Mouse (Mus musculus) testis, adult 2 months (tissue): ENCODE results near the gene Mtmr4. TPM values are rescaled to one million over a fixed set of nuclear protein-coding genes. Genes with fewer than 3 reads are reported as not detected.
A peak's percentile ranks its signal among the peaks of the same experiment; 100 is the strongest.

ENCODE experiments used
- H3K27ac ChIP-seq: fragments of 200-500 bp; 2 replicates; pipeline ENCODE4 v1.5.1; 2012; ENCODE audit warnings: low read depth, low read length; ENCODE audit not compliant: control insufficient read depth, insufficient read depth
- H3K27me3 ChIP-seq: fragments of 200-500 bp; 2 replicates; pipeline ENCODE4 v1.6.1; 2012; ENCODE audit warnings: mild to moderate bottlenecking, low read length, moderate library complexity; ENCODE audit not compliant: control insufficient read depth, insufficient read depth
- H3K36me3 ChIP-seq: fragments of 200-500 bp; 2 replicates; pipeline ENCODE4 v1.6.1; 2012; ENCODE audit warnings: mild to moderate bottlenecking, low read length; ENCODE audit not compliant: control insufficient read depth, insufficient read depth
- H3K4me1 ChIP-seq: fragments of 200-500 bp; 2 replicates; pipeline ENCODE4 v1.6.1; 2012; ENCODE audit warnings: low read length; ENCODE audit not compliant: control insufficient read depth, insufficient read depth
- H3K4me3 ChIP-seq: fragments of 200-500 bp; 2 replicates; pipeline ENCODE4 v1.5.1; 2012; ENCODE audit warnings: low read depth, mild to moderate bottlenecking, low read length, moderate library complexity, mixed read lengths; ENCODE audit not compliant: control insufficient read depth
- CTCF ChIP-seq: fragments of 200-500 bp; IDR thresholded peaks from 2 replicates; pipeline ENCODE4 v1.5.1; 2012; ENCODE audit warnings: low read depth, mild to moderate bottlenecking, inconsistent platforms, low read length, moderate library complexity; ENCODE audit not compliant: control insufficient read depth, insufficient read depth, insufficient replicate concordance
- POLR2A ChIP-seq: fragments of 200-500 bp; IDR thresholded peaks from 2 replicates; pipeline ENCODE4 v1.6.1; 2012; ENCODE audit warnings: low read depth, mild to moderate bottlenecking, inconsistent platforms, low read length, moderate library complexity; ENCODE audit not compliant: control insufficient read depth
- polyA plus RNA-seq: library from polyadenylated mRNA; depleted of rRNA; stranded (reverse); fragments of >200 nt; gene quantifications from 2 replicates; pipeline ENCODE4 v1.2.3, GENCODE M21; 2012

Gene Mtmr4
- polyA plus RNA-seq, 1 experiment, result 33.6 TPM

DNA sequence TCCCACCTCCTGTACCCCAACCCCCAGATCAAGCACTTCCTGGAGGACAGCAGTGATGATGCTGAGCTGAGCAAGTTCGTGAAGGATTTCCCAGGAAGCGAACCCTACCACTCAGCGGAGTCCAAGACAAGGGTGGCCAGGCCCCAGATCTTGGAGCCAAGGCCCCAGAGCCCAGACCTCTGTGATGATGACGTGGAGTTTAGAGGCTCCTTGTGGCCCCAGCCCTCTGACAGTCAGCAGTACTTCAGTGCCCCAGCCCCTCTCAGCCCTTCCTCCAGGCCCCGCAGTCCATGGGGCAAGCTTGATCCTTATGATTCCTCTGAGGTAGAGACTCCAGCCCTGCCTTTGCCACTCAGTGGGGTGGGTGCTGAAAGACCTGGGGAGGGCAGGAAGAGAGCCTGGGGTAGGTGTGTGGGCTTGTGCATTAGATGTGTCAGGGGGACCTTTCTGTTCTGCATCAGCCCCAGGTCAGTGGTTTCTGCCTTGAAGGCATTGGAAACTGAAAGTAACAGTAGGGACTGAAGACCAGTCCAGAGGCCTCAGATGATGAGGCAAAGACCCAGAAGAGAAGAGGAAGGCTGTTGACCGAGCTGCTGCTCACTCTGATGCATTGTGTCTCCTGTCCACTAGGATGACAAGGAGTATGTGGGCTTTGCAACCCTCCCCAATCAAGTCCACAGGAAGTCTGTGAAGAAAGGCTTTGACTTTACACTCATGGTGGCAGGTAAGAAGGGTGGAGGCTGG is 8.5 kb upstream of the Mtmr4 start:
- TF ChIP-seq POLR2A (no peak), CTCF (no peak)

DNA sequence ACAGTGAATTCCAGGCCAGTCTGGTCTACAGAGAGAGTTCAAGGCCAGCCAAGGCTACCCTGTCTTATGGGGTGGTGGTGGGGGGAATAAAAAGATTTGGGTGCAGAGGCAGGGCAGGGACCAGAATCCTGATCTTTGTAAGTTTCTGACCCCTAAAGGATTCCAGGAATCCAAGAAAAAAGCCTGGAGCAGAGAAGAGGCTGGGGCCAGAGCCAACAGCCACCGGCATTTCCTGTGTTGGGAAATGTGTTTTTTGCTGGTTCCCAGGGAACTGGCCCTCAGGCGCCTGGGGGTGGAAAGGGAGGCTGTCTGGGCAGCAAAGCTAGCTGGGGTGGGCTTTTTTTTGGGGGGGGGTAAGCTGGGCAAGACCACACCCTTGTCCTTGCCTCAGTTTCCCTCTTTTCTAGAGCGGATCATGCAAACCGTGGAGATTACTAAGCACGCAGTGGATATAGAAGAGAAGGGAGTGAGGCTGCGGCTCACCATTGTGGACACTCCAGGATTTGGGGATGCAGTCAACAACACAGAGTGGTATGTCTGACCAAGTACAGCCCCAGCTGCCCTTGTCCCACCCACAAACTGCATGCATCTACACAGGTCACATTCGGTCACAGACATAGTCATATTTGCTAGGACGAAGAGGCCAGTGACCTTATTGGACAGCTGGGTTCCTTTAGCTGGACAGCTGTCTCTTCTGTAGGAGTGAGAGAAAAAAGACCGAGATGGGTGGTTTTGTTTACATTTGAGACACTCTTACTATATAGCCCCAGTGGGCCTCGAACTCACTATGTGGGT is 7.1 kb upstream of the Mtmr4 start:
- H3K27ac ChIP-seq, result no peak overlapping the region
- no peak overlapping the region for H3K4me3 ChIP-seq
- no peaks in the 10 kb centered on the region for H3K27me3 ChIP-seq
- no peaks in the 10 kb centered on the region for H3K36me3 ChIP-seq
- TF ChIP-seq CTCF, result no peak
- no peak for TF ChIP-seq POLR2A
- no peaks in the 10 kb centered on the region; the same call in 1 of the 2 replicates for H3K4me1 ChIP-seq

More for the DNA sequence above, 8.5 kb upstream of the Mtmr4 start:
- no peaks in the 10 kb centered on the region for H3K36me3 ChIP-seq
- H3K27ac ChIP-seq, result no peak overlapping the region
- no peak overlapping the region for H3K4me3 ChIP-seq
- no peaks in the 10 kb centered on the region for H3K27me3 ChIP-seq
- H3K4me1 ChIP-seq, result peaks cover 2% of the 10 kb centered on the region; the same call in 1 of the 2 replicates

- Histone ChIP-seq H3K27ac (no peak overlapping the region), H3K27me3 (no peaks in the 10 kb centered on the region), H3K4me3 (no peak overlapping the region), H3K4me1 (no peaks in the 10 kb centered on the region; the same call in 1 of the 2 replicates), H3K36me3 (no peaks in the 10 kb centered on the region)
- no peak for TF ChIP-seq POLR2A
- TF ChIP-seq CTCF, result no peak
Measured at GRCm38 (mm10) chr11:87587211-87587874, 4.6 kb upstream of the Mtmr4 start.

DNA sequence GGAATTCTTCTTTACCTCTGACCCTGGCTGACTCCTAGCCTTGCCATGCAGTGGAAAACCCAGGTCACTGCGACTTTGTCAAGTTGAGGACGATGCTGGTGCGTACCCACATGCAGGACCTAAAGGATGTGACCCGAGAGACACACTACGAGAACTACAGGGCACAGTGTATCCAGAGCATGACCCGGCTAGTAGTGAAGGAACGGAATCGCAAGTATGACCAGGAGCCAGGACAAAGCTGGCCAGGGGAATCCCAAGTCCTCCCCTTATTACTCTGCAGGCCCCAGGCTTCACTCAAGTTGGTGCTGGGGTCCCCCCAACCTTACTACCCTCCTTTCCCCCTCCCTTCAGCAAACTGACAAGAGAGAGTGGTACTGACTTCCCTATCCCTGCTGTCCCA is 2.4 kb upstream of the Mtmr4 start:
- Histone ChIP-seq H3K4me3 (peak overlapping the region; percentile 32), H3K4me1 (peaks cover 8% of the 10 kb centered on the region), H3K36me3 (no peaks in the 10 kb centered on the region; the same call in 1 of the 2 replicates), H3K27ac (no peak overlapping the region), H3K27me3 (no peaks in the 10 kb centered on the region)
- TF ChIP-seq CTCF (no peak), POLR2A (no peak)

DNA sequence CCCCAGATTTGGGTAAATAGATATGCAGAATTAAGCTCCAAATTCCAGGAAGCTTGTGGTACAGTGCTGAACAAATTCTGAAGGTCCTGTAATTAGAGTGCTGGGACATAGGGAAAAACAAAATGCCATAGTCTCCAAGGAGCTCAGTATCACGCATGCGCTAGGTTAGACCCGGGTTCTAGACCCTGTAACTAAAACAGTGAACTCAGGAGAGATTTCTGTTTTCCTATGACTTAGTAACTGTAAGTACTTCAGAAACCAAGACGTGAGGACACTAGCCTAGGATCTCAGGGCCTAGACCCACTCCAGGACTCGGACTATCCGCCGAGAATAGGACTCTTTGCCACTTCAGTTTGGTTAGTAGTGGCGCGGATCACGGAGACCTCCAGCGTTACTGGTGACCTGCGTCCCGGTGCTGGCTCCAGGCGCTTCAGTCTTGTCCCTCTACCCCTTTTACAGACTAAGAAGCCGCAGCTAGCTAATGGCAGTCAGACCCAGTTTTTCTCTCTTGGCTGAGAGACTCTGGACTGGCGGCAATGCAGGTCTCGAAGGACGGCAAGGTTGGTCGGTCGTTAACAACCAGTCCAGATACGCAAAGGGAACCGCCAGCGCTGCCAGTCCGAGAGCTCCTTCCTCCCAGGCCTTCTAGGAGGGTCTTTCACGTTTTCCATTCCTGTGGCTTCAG is 979 bp upstream of the Mtmr4 start:
- peak overlapping the region; percentile 83 for H3K27ac ChIP-seq
- H3K27me3 ChIP-seq, result no peaks in the 10 kb centered on the region
- H3K4me3 ChIP-seq, result peak overlapping the region; percentile 94
- TF ChIP-seq POLR2A (no peak), CTCF (no peak)
- no peaks in the 10 kb centered on the region; the same call in 1 of the 2 replicates for H3K36me3 ChIP-seq
- peaks cover 19% of the 10 kb centered on the region for H3K4me1 ChIP-seq

- no peak for TF ChIP-seq POLR2A
- no peak for TF ChIP-seq CTCF
- no peaks in the 10 kb centered on the region for H3K27me3 ChIP-seq
- H3K36me3 ChIP-seq, result no peaks in the 10 kb centered on the region; the same call in none of the 2 replicates
- H3K27ac ChIP-seq, result peak overlapping the region; percentile 88
- peak overlapping the region; percentile 94 for H3K4me3 ChIP-seq
- H3K4me1 ChIP-seq, result peaks cover 20% of the 10 kb centered on the region
Measured at GRCm38 (mm10) chr11:87592354-87592695, 363 bp downstream of the Mtmr4 start.
